ENCODE assay signal across 9 mouse cellular contexts in the genomic region with DNA sequence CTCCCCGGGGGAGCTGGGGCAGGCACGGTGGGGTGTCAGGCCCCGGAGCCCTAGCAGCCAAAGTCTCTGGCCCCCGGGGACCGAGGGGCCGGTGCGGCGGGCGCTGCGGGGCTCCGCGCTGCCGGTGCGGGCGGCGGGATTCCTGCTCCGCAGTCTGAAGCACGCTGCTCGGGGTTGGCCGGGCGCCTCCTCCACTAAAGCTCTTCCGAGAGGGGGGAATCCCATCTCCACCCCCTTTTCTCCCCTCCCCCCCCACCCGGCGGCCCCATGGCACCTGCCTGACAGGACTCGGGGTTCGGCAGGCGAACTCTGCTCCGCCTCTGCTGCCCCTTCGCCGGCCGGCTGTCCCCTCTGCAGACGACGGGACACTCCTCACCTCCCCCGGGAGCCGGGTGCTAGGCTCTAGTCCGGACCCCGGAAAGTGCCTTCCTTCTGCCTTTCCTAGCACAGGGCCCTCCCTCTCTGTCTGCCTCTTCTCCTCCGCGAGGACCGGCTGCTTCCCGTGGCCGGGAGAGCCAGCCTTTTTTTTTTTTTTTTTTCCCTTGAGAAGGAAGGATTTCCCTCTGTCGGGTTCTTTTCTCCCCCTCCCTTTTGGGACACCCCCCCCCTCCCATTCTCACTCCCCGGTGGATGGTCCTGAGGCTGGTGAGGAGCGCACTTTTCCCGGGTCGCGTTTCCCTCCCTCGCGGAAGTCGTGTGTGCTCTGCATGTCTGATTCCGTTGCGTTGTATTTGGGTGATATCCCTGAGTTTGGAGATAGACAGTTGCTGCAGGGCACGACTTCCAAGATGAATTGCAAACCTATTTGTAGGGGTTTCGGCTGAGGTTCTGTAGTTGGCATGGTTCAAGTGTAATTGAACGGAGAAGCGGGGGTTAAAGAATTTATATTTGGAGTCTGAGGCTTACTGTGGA. TPM values are rescaled to one million over a fixed set of nuclear protein-coding genes. Genes with fewer than 3 reads are reported as not detected.
DNase-seq lines count a peak whose midpoint lies in the region; ATAC-seq lines count a peak whose summit lies in the region.
"Had no signal": no experiment of that assay in that cellular context is flagged by ENCODE, and none has a peak within 500 bp of the region (broad histone marks: within the 10 kb centered on the region; RNA-seq: fewer than 3 reads in every experiment).

No protein-coding gene starts in this region.

- H3K9ac ChIP-seq in hindbrain, embryonic 16.5 days (ENCODE audit: low read depth, low read length), result peak overlapping the region; percentile 83

- no peaks in the 10 kb centered on the region for H3K36me3 ChIP-seq in hindbrain, embryonic 16.5 days (ENCODE audit: control insufficient read depth, insufficient read depth, low read length)

- no peaks in the 10 kb centered on the region for H3K9me3 ChIP-seq in hindbrain, embryonic 16.5 days (ENCODE audit: control insufficient read depth, low read length)

- H3K4me2 ChIP-seq in hindbrain, embryonic 16.5 days (ENCODE audit: low read length), result peak overlapping the region; percentile 76

- peak; percentile 68 for DNase-seq in Muller cell, postnatal 12 days (ENCODE audit: inconsistent ontology term)
- DNase-seq in cerebellum, adult 9-11 months, result peak; percentile 72
- DNase-seq in gastrocnemius, adult 18-20 months (ENCODE audit: low spot score), result peak; percentile 41
- DNase-seq in left cerebral cortex, adult 8-10 months (ENCODE audit: low spot score in 2 of 2), result peak; percentile 30 to 37
- DNase-seq in right cerebral cortex, postnatal 14 days, result peak; percentile 48
- peak; percentile 30 to 33 for DNase-seq in urinary bladder, postnatal 36 days (ENCODE audit: low spot score in 2 of 2)

- peak overlapping the region; percentile 99 for H3K27ac ChIP-seq in hindbrain, embryonic 16.5 days (ENCODE audit: low read depth, low read length)

- H3K27me3 ChIP-seq in hindbrain, embryonic 16.5 days (replicated peaks; ENCODE audit: control insufficient read depth, insufficient read depth, low read length), result no peaks in the 10 kb centered on the region

- H3K4me1 ChIP-seq in hindbrain, embryonic 16.5 days (ENCODE audit: control insufficient read depth, insufficient read depth, low read depth, low read length), result peaks cover 6% of the 10 kb centered on the region

- WGBS in hindbrain, embryonic 16.5 days, result under 1% methylated on average over 42 of the region's 57 CpGs

- H3K4me3 ChIP-seq in hindbrain, embryonic 16.5 days (ENCODE audit: low read length), result peak overlapping the region; percentile 73

- ATAC-seq in hindbrain, embryonic 16.5 days, result peak; percentile 25
- ATAC-seq in megakaryocyte, adult 5-6 weeks (ENCODE audit: poor library complexity, severe bottlenecking), result peak; percentile 3

RNA-seq across cellular contexts. Expression of gene Gphn, which starts 1.1 kb away (rescaled TPM):
- 10 to 100 TPM; 33.5 to 34.2 TPM for total RNA-seq in gastrocnemius, adult 18-20 months (2021)
- 48.7 and 57.1 TPM in 2 replicates for polyA plus RNA-seq in hindbrain, embryonic 16.5 days (2015; fragmentation: Nextera tagmentation; extraction: Ambion mirVana)
- total RNA-seq in left cerebral cortex, adult 8-10 months (2022), result 10 to 100 TPM; 60.9 to 66.9 (median 63.5) TPM
- total RNA-seq in megakaryocyte, adult 5-6 weeks (2015), result 8.2 and 9.3 TPM in 2 replicates
- total RNA-seq in megakaryocyte, adult 5-6 weeks (2017), result 7.4 and 10.0 TPM in 2 replicates

RNA-seq across cellular contexts. Expression of gene Gm6657, which starts 33.2 kb away (rescaled TPM):
- not detected for total RNA-seq in gastrocnemius, adult 18-20 months (2021)
- polyA plus RNA-seq in hindbrain, embryonic 16.5 days (2015; fragmentation: Nextera tagmentation; extraction: Ambion mirVana), result not detected in 2 replicates
- total RNA-seq in left cerebral cortex, adult 8-10 months (2022), result not detected
- total RNA-seq in megakaryocyte, adult 5-6 weeks (2015), result not detected in 2 replicates
- total RNA-seq in megakaryocyte, adult 5-6 weeks (2017), result not detected in 2 replicates
- total RNA-seq: left cerebral cortex, postnatal 10 days had no signal

Comparison
In these comparisons a context has a peak if more than half of its experiments do, and no peak if none do; other contexts are left out.
1. Peak in every context shown above with its lines: DNase-seq, ATAC-seq, H3K4me3 ChIP-seq and H3K27ac ChIP-seq.